Mouse (Mus musculus) heart, adult 2 months (tissue): ENCODE data around the gene Mark2.

ENCODE experiments used
- CTCF ChIP-seq: fragments of 200-600 bp; IDR thresholded peaks from 2 replicates; pipeline ENCODE4 v1.8.1; 2022; ENCODE audit warnings: antibody characterized with exemption, mild to moderate bottlenecking, moderate library complexity
- EP300 ChIP-seq: fragments of 200-500 bp; IDR thresholded peaks from 2 replicates; pipeline ENCODE4 v1.6.1; 2011; ENCODE audit warnings: low read depth, low read length, control low read depth; ENCODE audit not compliant: insufficient read depth
- POLR2A ChIP-seq: fragments of 200-500 bp; IDR thresholded peaks from 2 replicates; pipeline ENCODE4 v1.6.1; 2011; ENCODE audit warnings: mild to moderate bottlenecking, low read depth, low read length, control low read depth; ENCODE audit not compliant: insufficient read depth

GRCm38 (mm10) chr19:7302493-7302797 is 39.2 kb downstream of the Mark2 start:
- TF ChIP-seq CTCF (no peak), EP300 (no peak), POLR2A (no peak)
